Mouse (Mus musculus) G1E (cell line): ENCODE results near the gene Adam15. TPM values are rescaled to one million over a fixed set of nuclear protein-coding genes. Genes with fewer than 3 reads are reported as not detected.

ENCODE experiments used
- ATAC-seq: 2 replicates; pipeline ENCODE4 v1.8.0; 2016; ENCODE audit warnings: mild to moderate bottlenecking; ENCODE audit not compliant: insufficient number of reproducible peaks, poor library complexity, low FRiP score, severe bottlenecking; ENCODE audit errors: extremely low read depth
- DNase-seq: peaks from one replicate; pipeline ENCODE4 v3.0.0; 2012; ENCODE audit warnings: low spot score
- H3K27me3 ChIP-seq: 2 replicates; pipeline ENCODE4 v1.6.1; 2012; ENCODE audit warnings: mild to moderate bottlenecking, low read length, inconsistent platforms; ENCODE audit not compliant: insufficient read depth
- H3K36me3 ChIP-seq: replicated peaks from 2 replicates; pipeline ENCODE3; 2012; ENCODE audit warnings: mild to moderate bottlenecking, inconsistent platforms
- H3K4me1 ChIP-seq: 2 replicates; pipeline ENCODE4 v1.6.1; 2012; ENCODE audit warnings: low read depth, low read length, inconsistent platforms, mixed read lengths; ENCODE audit not compliant: insufficient read depth
- H3K4me3 ChIP-seq: 2 replicates; pipeline ENCODE4 v1.5.1; 2012; ENCODE audit warnings: low read depth, mild to moderate bottlenecking, inconsistent platforms, low read length, moderate library complexity, mixed read lengths
- H3K9me3 ChIP-seq: replicated peaks from 2 replicates; pipeline ENCODE4 v1.6.1; 2012; ENCODE audit warnings: inconsistent platforms
- CTCF ChIP-seq: IDR thresholded peaks from 2 replicates; pipeline ENCODE4 v1.5.1; 2012; ENCODE audit warnings: low read depth, low read length, inconsistent platforms, mixed read lengths
- GATA1 ChIP-seq: IDR thresholded peaks from 2 replicates; pipeline ENCODE4 v1.6.1; 2012; ENCODE audit warnings: borderline replicate concordance, low read length, inconsistent platforms, mixed read lengths
- GATA2 ChIP-seq: IDR thresholded peaks from 2 replicates; pipeline ENCODE4 v1.6.1; 2012; ENCODE audit warnings: low read depth, low read length, inconsistent platforms, borderline replicate concordance
- POLR2AphosphoS5 ChIP-seq: IDR thresholded peaks from 2 replicates; pipeline ENCODE4 v1.6.1; 2012; ENCODE audit warnings: low read depth, low read length, inconsistent platforms; ENCODE audit not compliant: insufficient replicate concordance
- TAL1 ChIP-seq: conservative IDR thresholded peaks from 2 replicates; pipeline ENCODE4 v1.6.1; 2012; ENCODE audit warnings: low read depth, low read length, inconsistent platforms, mixed read lengths
- polyA plus RNA-seq: library from polyadenylated mRNA; stranded (reverse); fragments of >175 nt; gene quantifications from 2 replicates; pipeline ENCODE4 v1.2.3, GENCODE M21; 2012
- total RNA-seq, 2 experiments: library from RNA; stranded (forward) in 1 of 2; stranded (reverse) in 1 of 2; fragments of 200-1000 nt in 1 of 2; fragments of >200 nt in 1 of 2; fragmentation: Nextera tagmentation in 1 of 2; gene quantifications; 2 replicates each; pipeline ENCODE4 v1.2.3; 2014 to 2017

The Adam15 gene
- total and polyA plus RNA-seq, 3 experiments, result 0.05 to 1.4 TPM; not detected in 1

DNA sequence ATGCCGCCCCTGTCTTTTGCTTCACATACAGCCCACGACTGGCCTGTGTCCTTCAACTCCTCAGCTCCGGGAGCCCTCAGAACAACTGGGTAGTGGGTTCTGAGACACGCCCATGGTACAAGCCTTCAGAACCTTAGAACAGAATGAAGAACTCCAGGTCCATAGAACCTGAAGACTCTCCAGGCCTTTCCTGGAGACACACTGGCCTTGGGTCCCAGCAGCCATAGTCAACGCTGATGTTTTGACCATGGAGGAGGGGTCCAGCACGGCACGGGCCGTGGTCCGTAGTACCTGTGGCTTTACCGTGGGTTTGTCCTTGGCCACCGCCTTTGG, 15.3 kb upstream of the Adam15 start, which contains the start of gene Dcst1:
Gene Dcst1, minus strand, starts transcription at position 101 of the 333 bp plus-strand sequence.
- no peak for TF ChIP-seq GATA1
- no peak for TF ChIP-seq GATA2
- no peak for TF ChIP-seq TAL1
- TF ChIP-seq POLR2AphosphoS5, result no peak
- TF ChIP-seq CTCF, result no peak
- peaks cover 62% of the 10 kb centered on the region for H3K27me3 ChIP-seq

DNA sequence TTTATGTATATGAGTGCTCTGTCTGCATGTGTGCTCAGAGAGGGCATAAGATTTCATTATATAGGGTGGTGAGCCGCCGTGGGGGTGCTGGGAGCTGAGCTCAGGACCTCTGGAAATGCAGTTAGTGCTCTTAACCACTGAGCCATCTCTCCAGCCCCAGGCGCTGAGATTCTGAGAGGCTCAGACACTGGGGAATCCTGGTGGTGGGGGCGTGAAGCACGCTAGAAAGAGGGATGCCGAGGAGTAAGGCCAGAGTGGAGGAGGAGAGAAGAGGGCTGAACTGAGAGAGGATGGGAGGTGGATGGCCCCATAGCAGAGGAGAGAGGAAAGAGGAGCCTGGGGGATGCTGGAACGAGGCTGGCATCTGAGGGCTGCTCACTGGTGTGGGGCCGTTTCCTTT, 14.8 kb upstream of the Adam15 start:
- DNase-seq (no peak), ATAC-seq (no peak)
- no peak overlapping the region for H3K4me3 ChIP-seq

More for the DNA sequence above, 15.3 kb upstream of the Adam15 start, which contains the start of gene Dcst1:
- Histone ChIP-seq H3K4me1 (no peaks in the 10 kb centered on the region), H3K9me3 (no peaks in the 10 kb centered on the region), H3K4me3 (no peak within 1 kb of the TSS), H3K36me3 (no peaks in the 10 kb centered on the region)
- DNase-seq (no peak), ATAC-seq (no peak)

DNA sequence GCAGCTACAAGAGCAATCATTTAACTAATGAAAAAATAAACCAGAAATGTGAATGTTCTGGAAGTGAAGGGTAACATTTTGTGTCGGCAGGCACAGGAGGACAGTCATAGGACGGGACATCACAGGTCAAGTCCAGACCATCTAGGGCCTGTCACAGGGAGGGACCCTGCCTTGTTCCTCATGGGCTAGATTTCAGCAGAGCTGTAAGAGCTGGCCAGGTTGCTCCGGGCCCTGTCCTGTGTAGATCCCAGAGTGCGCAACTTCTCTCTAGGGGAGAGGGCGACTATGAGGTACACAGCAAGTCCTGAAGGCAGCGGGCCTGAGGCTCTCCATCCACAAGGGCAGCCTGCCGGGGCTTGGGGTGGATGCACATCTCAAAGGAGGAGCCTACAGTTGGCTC, 11.9 kb upstream of the Adam15 start, which contains the start of gene Dcst2:
Gene Dcst2, plus strand, starts transcription at position 301 of the 400 bp plus-strand sequence.
- no peaks in the 10 kb centered on the region for H3K9me3 ChIP-seq
- ATAC-seq (no peak), DNase-seq (no peak)
- no peak within 1 kb of the TSS for H3K4me3 ChIP-seq
- no peaks in the 10 kb centered on the region for H3K36me3 ChIP-seq
- TF ChIP-seq GATA1 (no peak), CTCF (no peak), POLR2AphosphoS5 (no peak), TAL1 (no peak), GATA2 (no peak)
- H3K27me3 ChIP-seq, result peaks cover 63% of the 10 kb centered on the region
- H3K4me1 ChIP-seq, result peaks cover 8% of the 10 kb centered on the region

More for the DNA sequence above, 14.8 kb upstream of the Adam15 start:
- Histone ChIP-seq H3K9me3 (no peaks in the 10 kb centered on the region), H3K36me3 (no peaks in the 10 kb centered on the region), H3K27me3 (peaks cover 66% of the 10 kb centered on the region), H3K4me1 (no peaks in the 10 kb centered on the region)
- TF ChIP-seq GATA1 (no peak), CTCF (no peak), TAL1 (no peak), GATA2 (no peak), POLR2AphosphoS5 (no peak)

DNA sequence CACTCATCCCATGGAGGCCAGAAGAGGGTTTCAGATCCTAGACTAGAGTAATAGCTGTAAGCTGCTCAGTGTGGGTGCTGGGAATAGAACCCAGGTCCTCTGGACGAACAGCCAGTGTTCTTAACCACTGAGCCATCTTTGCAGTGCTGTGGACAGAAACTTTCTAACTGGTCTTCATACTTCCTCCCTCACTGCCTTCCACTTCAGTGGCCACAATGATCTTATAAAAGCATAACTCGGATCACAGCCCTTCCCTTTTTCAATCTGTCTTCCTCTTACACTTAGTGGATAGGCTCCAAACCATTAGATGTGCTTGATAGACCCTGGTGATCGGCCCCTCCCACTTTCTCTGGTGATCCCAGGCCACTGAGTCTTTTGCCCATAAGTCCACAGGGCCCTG, 10.4 kb upstream of the Adam15 start:
- Histone ChIP-seq H3K4me3 (no peak overlapping the region), H3K27me3 (peaks cover 60% of the 10 kb centered on the region), H3K4me1 (peaks cover 8% of the 10 kb centered on the region), H3K9me3 (no peaks in the 10 kb centered on the region), H3K36me3 (no peaks in the 10 kb centered on the region)
- DNase-seq (no peak), ATAC-seq (no peak)
- TF ChIP-seq GATA1, result no peak
- TF ChIP-seq GATA2, result no peak
- TF ChIP-seq CTCF, result no peak
- no peak for TF ChIP-seq TAL1
- no peak for TF ChIP-seq POLR2AphosphoS5

DNA sequence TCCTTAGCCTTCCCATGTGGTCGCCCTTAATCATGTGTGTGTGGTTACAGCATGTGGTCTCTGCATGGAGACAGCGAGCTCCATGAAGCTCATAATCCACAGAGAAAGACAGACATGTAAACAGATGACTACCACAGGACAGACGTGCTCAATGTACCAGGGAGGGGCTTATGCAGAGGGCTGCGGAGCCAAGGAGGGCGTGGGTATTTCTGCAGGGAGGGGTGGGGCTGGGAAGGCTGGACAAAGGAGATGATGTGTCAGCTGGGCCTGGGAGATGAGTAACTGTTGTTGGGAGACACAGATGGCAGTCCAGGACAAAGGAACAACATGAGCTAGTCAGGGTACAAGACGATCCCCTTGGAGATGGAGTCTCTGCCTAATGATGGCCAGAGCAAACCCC, 9.8 kb upstream of the Adam15 start:
- no peak for DNase-seq
- Histone ChIP-seq H3K36me3 (no peaks in the 10 kb centered on the region), H3K27me3 (peaks cover 56% of the 10 kb centered on the region), H3K4me3 (no peak overlapping the region), H3K9me3 (no peaks in the 10 kb centered on the region), H3K4me1 (peaks cover 8% of the 10 kb centered on the region)
- no peak for ATAC-seq
- no peak for TF ChIP-seq TAL1
- TF ChIP-seq POLR2AphosphoS5, result no peak
- no peak for TF ChIP-seq GATA2
- no peak for TF ChIP-seq CTCF
- TF ChIP-seq GATA1, result no peak

DNA sequence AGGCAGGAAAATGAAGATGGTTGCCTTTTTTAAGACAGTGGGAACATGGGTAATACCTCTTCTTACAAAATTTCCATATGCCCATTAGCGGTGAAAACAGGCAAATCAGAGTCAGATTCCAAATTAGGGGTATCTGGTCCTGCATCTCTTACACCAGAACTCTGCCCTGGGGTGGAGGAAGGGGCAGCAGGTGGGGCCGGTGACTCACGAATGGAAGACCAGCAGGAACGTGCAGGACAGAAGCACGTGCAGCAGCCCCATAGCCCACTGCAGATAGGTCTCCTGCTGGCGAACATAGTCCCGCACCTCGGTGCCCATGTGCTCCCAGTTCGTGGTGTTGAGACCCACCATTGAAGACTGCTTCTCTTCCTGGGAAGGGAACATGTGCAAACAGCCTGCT, 6.2 kb upstream of the Adam15 start:
- H3K36me3 ChIP-seq, result no peaks in the 10 kb centered on the region
- no peak for TF ChIP-seq GATA2
- TF ChIP-seq GATA1, result no peak
- TF ChIP-seq POLR2AphosphoS5, result no peak
- no peak for TF ChIP-seq TAL1
- no peak for TF ChIP-seq CTCF
- peaks cover 14% of the 10 kb centered on the region for H3K4me1 ChIP-seq
- DNase-seq, result no peak
- no peaks in the 10 kb centered on the region for H3K9me3 ChIP-seq
- ATAC-seq, result no peak
- H3K27me3 ChIP-seq, result peaks cover 68% of the 10 kb centered on the region
- no peak overlapping the region for H3K4me3 ChIP-seq
